Mouse (Mus musculus): ENCODE measurements around the gene Plgrkt. TPM values are rescaled to one million over a fixed set of nuclear protein-coding genes. Genes with fewer than 3 reads are reported as not detected.
A peak's percentile ranks its signal among the peaks of the same experiment; 100 is the strongest.

The Plgrkt gene
- polyA plus RNA-seq, 1 experiment from 2014 or later: 52.9 TPM

DNA sequence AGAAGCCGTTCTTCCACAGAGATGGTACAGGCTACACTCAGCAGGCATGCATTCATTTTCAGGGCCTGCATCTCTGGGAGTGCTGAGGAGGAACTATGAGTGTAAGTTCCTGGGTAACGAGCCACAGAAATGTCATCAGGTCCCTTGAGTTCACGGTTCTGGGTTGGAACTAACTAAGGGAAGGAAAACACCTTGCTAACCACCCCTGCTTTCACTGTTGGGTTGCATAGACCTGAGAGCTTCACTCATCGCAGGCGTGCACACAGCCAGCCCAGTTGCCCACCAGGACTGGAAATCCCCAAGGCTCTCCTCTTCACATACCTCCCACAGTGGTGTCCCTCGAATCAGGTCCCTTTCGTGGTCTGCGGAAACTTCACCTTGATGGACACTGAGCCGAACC lies 7.8 kb upstream of the Plgrkt start:
- no peaks in the 10 kb centered on the region for H3K4me1 ChIP-seq
- no peak overlapping the region for H3K4me3 ChIP-seq (replicated peaks)
- H3K27me3 ChIP-seq: no peaks in the 10 kb centered on the region
- no peak overlapping the region for H3K9ac ChIP-seq
- no peaks in the 10 kb centered on the region for H3K9me3 ChIP-seq (replicated peaks)
- H3K36me3 ChIP-seq: no peaks in the 10 kb centered on the region
- no peak for ATAC-seq (replicated peaks; ENCODE audit: low FRiP score)
- H3K4me2 ChIP-seq: no peak overlapping the region
- WGBS: 87% methylated on average over 9 of the region's 9 CpGs
- H3K27ac ChIP-seq: no peak overlapping the region

GRCm38 (mm10) chr19:29373438-29373837 lies 6.2 kb upstream of the Plgrkt start:
- WGBS: 35% methylated on average over 11 of the region's 11 CpGs
- Histone ChIP-seq H3K9me3 (replicated peaks) (no peaks in the 10 kb centered on the region), H3K4me1 (no peaks in the 10 kb centered on the region), H3K4me2 (peak overlapping the region; percentile 49), H3K9ac (no peak overlapping the region), H3K36me3 (no peaks in the 10 kb centered on the region), H3K27ac (no peak overlapping the region), H3K27me3 (no peaks in the 10 kb centered on the region), H3K4me3 (replicated peaks) (peak overlapping the region; percentile 10; the same call in 1 of the 2 replicates)
- no peak for ATAC-seq (replicated peaks; ENCODE audit: low FRiP score)

DNA sequence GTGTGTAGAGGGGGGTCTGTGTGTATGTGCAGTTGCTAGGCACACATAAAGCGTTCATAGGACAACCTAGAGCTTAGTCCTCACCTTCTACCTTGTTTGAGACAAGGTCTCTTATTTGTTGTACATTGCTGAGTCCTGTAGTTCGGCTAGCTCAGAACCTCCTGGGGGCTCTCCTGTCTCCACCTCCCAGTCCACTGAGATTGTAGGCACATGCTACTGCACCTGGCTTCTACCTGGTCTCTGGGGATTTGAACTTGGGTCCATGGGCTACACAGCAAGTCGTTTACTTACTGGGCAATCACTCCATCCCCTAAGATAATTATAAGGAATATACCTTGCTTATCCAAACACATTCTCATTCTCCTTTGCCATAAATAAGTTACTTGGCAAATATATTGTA lies 5.4 kb upstream of the Plgrkt start:
- Histone ChIP-seq H3K27ac (no peak overlapping the region), H3K36me3 (no peaks in the 10 kb centered on the region)
- 77% methylated on average over 3 of the region's 3 CpGs for WGBS

DNA sequence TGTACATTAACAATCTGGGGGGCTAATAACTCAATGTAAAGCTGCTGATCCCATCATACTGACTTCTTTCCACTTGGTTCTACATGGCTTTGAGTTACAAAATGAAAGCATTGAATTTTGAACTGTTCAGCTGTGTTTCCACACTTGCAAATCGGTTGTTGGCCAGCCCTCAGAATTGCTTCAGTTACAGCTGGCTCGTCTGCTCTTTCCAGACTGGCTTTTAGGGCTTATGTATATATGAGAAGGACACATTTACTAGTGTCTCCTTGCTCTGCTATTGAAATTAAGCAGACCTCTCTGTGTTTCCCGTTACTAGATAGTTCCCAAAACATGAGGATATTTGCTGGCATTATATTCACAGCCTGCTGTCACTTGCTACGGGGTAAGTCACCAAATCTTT lies 4.9 kb upstream of the Plgrkt start:
- H3K9me3 ChIP-seq (replicated peaks): no peaks in the 10 kb centered on the region
- no peak overlapping the region for H3K4me2 ChIP-seq
- no peak overlapping the region for H3K9ac ChIP-seq
- H3K36me3 ChIP-seq: no peaks in the 10 kb centered on the region
- H3K27ac ChIP-seq: no peak overlapping the region
- no peak overlapping the region for H3K4me3 ChIP-seq (replicated peaks)
- no peak for ATAC-seq (replicated peaks; ENCODE audit: low FRiP score)
- H3K27me3 ChIP-seq: no peaks in the 10 kb centered on the region
- H3K4me1 ChIP-seq: peaks cover 4% of the 10 kb centered on the region; the same call in 1 of the 2 replicates
- 65% methylated on average over 4 of the region's 4 CpGs for WGBS

More for the DNA sequence above, 5.4 kb upstream of the Plgrkt start:
- Histone ChIP-seq H3K4me3 (replicated peaks) (no peak overlapping the region), H3K9me3 (replicated peaks) (no peaks in the 10 kb centered on the region), H3K4me2 (no peak overlapping the region), H3K9ac (no peak overlapping the region), H3K27me3 (no peaks in the 10 kb centered on the region), H3K4me1 (peaks cover under 1% of the 10 kb centered on the region; the same call in 1 of the 2 replicates)
- ATAC-seq (replicated peaks; ENCODE audit: low FRiP score): no peak

DNA sequence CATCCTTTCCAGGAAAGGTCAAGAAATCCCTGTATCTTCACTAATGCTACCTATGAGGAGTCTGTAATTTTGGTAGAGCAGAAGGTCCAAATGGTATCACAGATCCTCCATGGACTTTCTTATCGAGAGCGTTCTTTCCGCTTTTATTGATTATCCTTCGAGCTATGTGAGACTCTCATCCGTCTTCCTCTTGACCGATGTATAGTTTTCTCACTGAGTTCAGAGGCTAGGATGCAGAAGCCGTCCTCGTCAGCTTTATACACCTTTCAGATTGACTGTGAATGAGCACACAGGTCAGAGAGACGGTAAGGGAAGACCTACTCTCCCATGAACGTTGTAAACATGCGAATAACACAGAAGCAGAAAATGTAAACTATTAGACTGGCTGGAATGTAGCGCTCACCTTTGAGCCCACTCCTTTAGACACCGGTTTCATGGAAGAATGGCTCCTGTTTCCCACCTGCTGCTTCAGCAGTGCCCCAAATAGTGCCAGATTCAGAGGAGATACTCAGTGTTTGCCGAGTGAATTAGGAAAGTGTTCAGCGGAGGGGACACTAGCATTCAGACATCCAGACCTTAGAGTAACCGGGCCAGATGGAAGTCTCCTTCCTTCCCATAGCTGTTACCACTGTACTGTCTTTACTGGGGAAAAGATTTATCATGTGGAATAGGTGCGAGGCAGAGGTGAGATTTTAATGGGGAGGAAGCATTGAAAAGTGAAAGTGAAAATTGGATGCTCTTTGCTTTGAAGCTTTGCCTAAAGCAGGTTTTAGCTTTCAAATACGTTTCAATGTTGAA lies 4.3 kb upstream of the Plgrkt start:
- Histone ChIP-seq H3K4me1 (peaks cover 7% of the 10 kb centered on the region; the same call in 1 of the 2 replicates), H3K27ac (no peak overlapping the region), H3K4me2 (no peak overlapping the region), H3K9me3 (replicated peaks) (no peaks in the 10 kb centered on the region), H3K36me3 (no peaks in the 10 kb centered on the region), H3K4me3 (replicated peaks) (no peak overlapping the region), H3K9ac (no peak overlapping the region), H3K27me3 (no peaks in the 10 kb centered on the region)
- no peak for ATAC-seq (replicated peaks; ENCODE audit: low FRiP score)
- WGBS: 79% methylated on average over 18 of the region's 18 CpGs

DNA sequence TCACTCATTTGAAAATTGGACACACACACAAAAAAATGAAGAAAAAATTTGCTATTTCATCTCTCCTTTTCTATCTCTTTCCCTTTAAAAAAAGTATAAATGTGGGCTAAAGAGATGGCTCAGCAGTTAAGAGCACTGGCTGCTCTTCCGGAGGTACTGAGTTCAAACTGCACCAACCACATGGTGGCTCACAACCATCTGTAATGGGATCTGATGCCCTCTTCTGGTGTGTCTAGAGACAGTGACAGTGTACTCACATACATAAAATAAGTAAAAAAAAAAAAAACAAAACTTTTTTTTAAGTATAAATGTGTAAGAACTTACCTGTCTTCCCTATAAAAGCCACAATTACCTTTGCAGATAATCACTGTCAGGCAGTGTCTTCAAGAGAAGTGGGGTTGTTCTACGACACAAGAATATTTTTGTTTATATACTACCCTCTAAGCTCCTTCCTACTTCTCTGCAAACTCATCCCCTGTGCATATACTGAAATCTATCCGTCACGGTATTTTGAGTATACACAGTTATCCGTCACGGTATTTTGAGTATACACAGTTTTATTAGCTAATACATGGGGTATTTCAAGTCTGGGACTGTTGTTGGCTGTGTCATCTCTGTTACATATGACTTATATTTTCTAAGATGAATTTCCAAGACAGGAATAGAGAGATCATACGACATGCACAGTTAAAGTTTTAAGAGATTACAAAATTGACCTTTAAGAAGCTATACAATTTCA lies 3.5 kb upstream of the Plgrkt start:
- no peak for ATAC-seq (replicated peaks; ENCODE audit: low FRiP score)
- H3K4me3 ChIP-seq (replicated peaks): no peak overlapping the region
- 90% methylated on average over 7 of the region's 7 CpGs for WGBS
- no peaks in the 10 kb centered on the region for H3K36me3 ChIP-seq
- H3K9me3 ChIP-seq (replicated peaks): no peaks in the 10 kb centered on the region
- no peaks in the 10 kb centered on the region for H3K27me3 ChIP-seq
- H3K4me2 ChIP-seq: no peak overlapping the region
- no peak overlapping the region for H3K27ac ChIP-seq
- H3K9ac ChIP-seq: no peak overlapping the region
- peaks cover 7% of the 10 kb centered on the region; the same call in 1 of the 2 replicates for H3K4me1 ChIP-seq

DNA sequence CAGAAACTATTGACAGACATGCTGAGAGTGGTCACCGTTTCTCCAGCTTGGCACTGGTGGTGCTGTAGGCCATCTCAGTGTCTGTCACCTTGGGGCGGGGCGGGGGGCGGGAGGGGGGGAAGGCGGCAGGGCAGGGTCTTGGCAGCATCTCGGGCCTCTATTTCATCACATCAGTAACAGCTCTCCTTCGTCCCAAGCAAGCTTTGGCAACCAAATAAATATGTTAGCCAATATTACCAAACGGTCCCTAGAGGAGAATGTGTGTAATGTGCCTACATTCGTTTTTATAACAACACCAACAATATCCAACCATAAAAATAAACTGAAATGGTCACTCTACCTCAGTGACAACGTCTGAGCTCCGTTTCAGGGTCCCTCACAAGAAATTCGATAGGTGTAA lies 2.9 kb upstream of the Plgrkt start:
- H3K9ac ChIP-seq: no peak overlapping the region
- H3K4me2 ChIP-seq: no peak overlapping the region
- H3K9me3 ChIP-seq (replicated peaks): no peaks in the 10 kb centered on the region
- no peak overlapping the region for H3K4me3 ChIP-seq (replicated peaks)
- H3K4me1 ChIP-seq: peaks cover 7% of the 10 kb centered on the region; the same call in 1 of the 2 replicates
- 68% methylated on average over 12 of the region's 12 CpGs for WGBS
- ATAC-seq (replicated peaks; ENCODE audit: low FRiP score): no peak
- no peak overlapping the region for H3K27ac ChIP-seq
- H3K36me3 ChIP-seq: no peaks in the 10 kb centered on the region
- H3K27me3 ChIP-seq: no peaks in the 10 kb centered on the region

DNA sequence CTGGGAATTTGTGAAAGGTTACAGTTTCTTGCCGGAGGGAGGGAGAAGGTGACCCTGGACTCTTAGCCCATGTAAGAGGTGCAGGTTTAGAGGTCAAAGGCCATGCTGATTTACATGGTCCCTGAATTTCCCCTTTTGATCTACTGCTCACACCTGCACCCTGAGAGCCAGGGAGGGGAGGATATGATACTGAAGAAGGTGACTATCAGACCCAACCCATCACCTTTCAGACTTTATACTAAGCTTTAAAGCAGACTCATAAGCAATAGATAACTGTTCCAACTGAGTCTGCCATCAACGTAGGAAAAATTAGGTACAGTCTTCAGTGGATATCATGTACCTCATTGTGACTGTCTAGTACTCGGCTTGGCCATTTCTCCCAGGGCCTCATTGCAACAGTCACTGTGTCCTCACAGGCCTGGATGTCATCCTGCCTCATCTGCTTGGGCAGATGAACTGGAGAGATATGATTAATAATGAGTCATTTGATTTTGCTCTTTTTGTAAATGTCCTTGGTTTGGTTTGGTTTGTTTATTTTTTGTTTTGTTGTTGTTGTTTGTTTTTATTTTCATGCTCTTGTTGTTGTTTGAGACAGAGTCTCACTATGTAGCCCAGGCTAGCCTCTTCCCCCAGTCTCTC lies 1.6 kb upstream of the Plgrkt start:
- WGBS: 77% methylated on average over 3 of the region's 3 CpGs
- Histone ChIP-seq H3K4me3 (replicated peaks) (no peak overlapping the region), H3K27ac (no peak overlapping the region), H3K9me3 (replicated peaks) (no peaks in the 10 kb centered on the region), H3K27me3 (no peaks in the 10 kb centered on the region), H3K4me2 (no peak overlapping the region), H3K36me3 (no peaks in the 10 kb centered on the region), H3K9ac (no peak overlapping the region), H3K4me1 (peaks cover 7% of the 10 kb centered on the region; the same call in 1 of the 2 replicates)
- no peak for ATAC-seq (replicated peaks; ENCODE audit: low FRiP score)

GRCm38 (mm10) chr19:29368041-29368440 lies 851 bp upstream of the Plgrkt start:
- H3K4me2 ChIP-seq: no peak overlapping the region
- no peaks in the 10 kb centered on the region for H3K36me3 ChIP-seq
- no peaks in the 10 kb centered on the region for H3K27me3 ChIP-seq
- H3K4me1 ChIP-seq: peaks cover 7% of the 10 kb centered on the region; the same call in 1 of the 2 replicates
- no peak overlapping the region for H3K9ac ChIP-seq
- no peaks in the 10 kb centered on the region for H3K9me3 ChIP-seq (replicated peaks)
- no peak overlapping the region for H3K4me3 ChIP-seq (replicated peaks)
- no peak overlapping the region for H3K27ac ChIP-seq
- 95% methylated on average over 2 of the region's 2 CpGs for WGBS
- ATAC-seq (replicated peaks; ENCODE audit: low FRiP score): no peak

- Histone ChIP-seq H3K4me3 (replicated peaks) (peak overlapping the region; percentile 64), H3K27me3 (no peaks in the 10 kb centered on the region), H3K9ac (0 out of 2 replicates have a peak overlapping the region, but pooled peaks have one; percentile 24), H3K36me3 (no peaks in the 10 kb centered on the region), H3K9me3 (replicated peaks) (no peaks in the 10 kb centered on the region), H3K27ac (no peak overlapping the region), H3K4me1 (peaks cover 11% of the 10 kb centered on the region), H3K4me2 (peak overlapping the region; percentile 89)
- no peak for ATAC-seq (replicated peaks; ENCODE audit: low FRiP score)
- 65% methylated on average over 20 of the region's 20 CpGs for WGBS
These were observed 793 bp downstream of the Plgrkt start for GRCm38 (mm10) chr19:29366226-29366968.

- Histone ChIP-seq H3K27me3 (no peaks in the 10 kb centered on the region), H3K4me2 (no peak overlapping the region), H3K27ac (no peak overlapping the region), H3K4me1 (peaks cover 20% of the 10 kb centered on the region), H3K36me3 (no peaks in the 10 kb centered on the region), H3K9me3 (replicated peaks) (no peaks in the 10 kb centered on the region), H3K9ac (no peak overlapping the region), H3K4me3 (replicated peaks) (no peak overlapping the region)
- WGBS: 32% methylated on average over 3 of the region's 3 CpGs
- ATAC-seq (replicated peaks; ENCODE audit: low FRiP score): no peak
These were observed 2.1 kb downstream of the Plgrkt start for GRCm38 (mm10) chr19:29365105-29365504.

Measured in kidney, embryonic 15.5 days (tissue).